Comparison of ENCODE assay signal across 23 mouse cellular contexts in the genomic region with DNA sequence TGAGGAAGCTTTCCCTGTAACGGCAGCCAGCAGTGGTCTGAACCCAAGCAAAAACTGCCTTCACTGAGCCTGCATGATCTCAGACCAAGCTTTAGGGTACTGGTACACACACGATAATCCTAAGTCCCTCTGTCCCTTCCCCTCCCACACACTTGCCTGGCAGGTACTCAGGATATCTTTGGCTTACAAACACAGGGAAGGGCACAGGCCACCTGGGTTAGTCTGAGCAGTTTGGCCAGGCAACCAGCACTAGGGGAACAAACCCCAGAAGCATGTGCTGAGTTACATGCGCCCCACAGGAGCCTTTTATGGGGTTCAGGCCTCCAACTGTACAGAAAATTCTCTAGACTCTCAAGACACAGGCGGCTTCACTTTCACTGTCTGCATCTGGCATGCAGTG. TPM values are rescaled to one million over a fixed set of nuclear protein-coding genes. Genes with fewer than 3 reads are reported as not detected.
A peak's percentile ranks its signal among the peaks of the same experiment; 100 is the strongest.
DNase-seq lines count a peak whose midpoint lies in the region; ATAC-seq and TF ChIP-seq lines count a peak whose summit lies in the region.
"Had no signal": no experiment of that assay in that cellular context is flagged by ENCODE, and none has a peak within 500 bp of the region (broad histone marks: within the 10 kb centered on the region; RNA-seq: fewer than 3 reads in every experiment).

No protein-coding gene starts in this region.

- peaks cover 39% of the 10 kb centered on the region for H3K4me1 ChIP-seq in megakaryocyte, embryonic 14.5 days
- H3K4me1 ChIP-seq in small intestine, adult 2 months (ENCODE audit: control insufficient read depth, insufficient read depth, insufficient read length, low read length) = peaks cover 42% of the 10 kb centered on the region
- H3K4me1 ChIP-seq in midbrain, embryonic 14.5 days (ENCODE audit: control insufficient read depth, insufficient read depth, low read length) = peaks cover 13% of the 10 kb centered on the region; the same call in 1 of the 2 replicates
- peaks cover 32% of the 10 kb centered on the region for H3K4me1 ChIP-seq in hindbrain, embryonic 13.5 days (replicated peaks)

- H3K36me3 ChIP-seq in megakaryocyte, embryonic 14.5 days (replicated peaks; ENCODE audit: low read length) = no peaks in the 10 kb centered on the region
- peaks cover 17% of the 10 kb centered on the region for H3K36me3 ChIP-seq in macrophage (ENCODE audit: inconsistent target)
- no peaks in the 10 kb centered on the region for H3K36me3 ChIP-seq in small intestine, adult 2 months (ENCODE audit: control insufficient read depth, insufficient read depth, low read length)
- no peaks in the 10 kb centered on the region for H3K36me3 ChIP-seq in midbrain, embryonic 14.5 days (ENCODE audit: control insufficient read depth, insufficient read depth, low read length)
- H3K36me3 ChIP-seq in hindbrain, embryonic 13.5 days = no peaks in the 10 kb centered on the region
- H3K36me3 ChIP-seq: embryonic facial prominence, embryonic 10.5 days; embryonic facial prominence, embryonic 12.5 days; G1E had no signal

- TF ChIP-seq POLR2A in small intestine, adult 2 months (IDR thresholded peaks at IDR 0.05; ENCODE audit: low read depth, low read length) = no peak

- H3K27me3 ChIP-seq in megakaryocyte, embryonic 14.5 days (replicated peaks) = peaks cover 78% of the 10 kb centered on the region
- 0 out of 2 replicates have a peak, but pooled peaks cover 2% of the 10 kb centered on the region for H3K27me3 ChIP-seq in small intestine, adult 2 months (ENCODE audit: control insufficient read depth, insufficient read depth, low read length)
- H3K27me3 ChIP-seq in midbrain, embryonic 14.5 days (ENCODE audit: control insufficient read depth, insufficient read depth, low read length) = peaks cover 27% of the 10 kb centered on the region
- peaks cover 44% of the 10 kb centered on the region for H3K27me3 ChIP-seq in hindbrain, embryonic 13.5 days

- no peak for TF ChIP-seq CTCF in small intestine, adult 2 months (IDR thresholded peaks at IDR 0.05; ENCODE audit: extremely low read depth, insufficient read length, insufficient replicate concordance, low read depth, low read length)

- no peak overlapping the region for H3K9ac ChIP-seq in midbrain, embryonic 14.5 days (replicated peaks; ENCODE audit: low read length)
- H3K9ac ChIP-seq in hindbrain, embryonic 13.5 days = no peak overlapping the region
- H3K9ac ChIP-seq: embryonic facial prominence, embryonic 12.5 days had no signal

- no peak for ATAC-seq in megakaryocyte, adult 5-6 weeks (ENCODE audit: poor library complexity, severe bottlenecking)
- no peak for ATAC-seq in midbrain, embryonic 14.5 days (ENCODE audit: low FRiP score, low TSS enrichment)
- ATAC-seq in hindbrain, embryonic 13.5 days (ENCODE audit: low FRiP score) = no peak
- ATAC-seq: CD4-positive, CD25-positive, alpha-beta regulatory T cell, adult 4 months; forebrain, embryonic 14.5 days; forebrain, embryonic 16.5 days had no signal

- peak; percentile 83 for DNase-seq in heart, adult 11 months
- no peak for DNase-seq in heart, adult 8-10 months (ENCODE audit: low spot score)
- no peak for DNase-seq in midbrain, embryonic 14.5 days
- DNase-seq: adrenal gland, adult 2 months; adrenal gland, postnatal 10 days; adrenal gland, postnatal 25 days; B cell, adult 2 months; cerebellum, adult 11-12 months; cerebellum, adult 2 months; cerebellum, adult 9-10 months; cerebellum, postnatal 10 days; cerebellum, postnatal 25 days had no signal

- peak overlapping the region; percentile 24 for H3K4me3 ChIP-seq in megakaryocyte, embryonic 14.5 days (replicated peaks)
- H3K4me3 ChIP-seq in macrophage (ENCODE audit: inconsistent target) = no peak overlapping the region
- H3K4me3 ChIP-seq in small intestine, adult 2 months (ENCODE audit: low read depth, low read length) = no peak overlapping the region
- no peak overlapping the region for H3K4me3 ChIP-seq in midbrain, embryonic 14.5 days (replicated peaks; ENCODE audit: low read depth, low read length)
- H3K4me3 ChIP-seq in hindbrain, embryonic 13.5 days = no peak overlapping the region
- H3K4me3 ChIP-seq: embryonic facial prominence, embryonic 10.5 days; embryonic facial prominence, embryonic 12.5 days had no signal

- H3K27ac ChIP-seq in macrophage = peak overlapping the region; percentile 52; the same call in 1 of the 2 replicates
- H3K27ac ChIP-seq in small intestine, adult 2 months (ENCODE audit: insufficient read depth, low read depth, low read length) = peak overlapping the region; percentile 81
- no peak overlapping the region for H3K27ac ChIP-seq in midbrain, embryonic 14.5 days (replicated peaks; ENCODE audit: low read depth, low read length)
- H3K27ac ChIP-seq in hindbrain, embryonic 13.5 days = no peak overlapping the region
- H3K27ac ChIP-seq: embryonic facial prominence, embryonic 10.5 days; embryonic facial prominence, embryonic 12.5 days had no signal

- WGBS in macrophage (ENCODE audit: missing documents) = 79% methylated on average over 4 of the region's 4 CpGs
- 52% methylated on average over 4 of the region's 4 CpGs for WGBS in small intestine, adult 2 months
- WGBS in midbrain, embryonic 14.5 days = 69% methylated on average over 4 of the region's 4 CpGs
- WGBS in hindbrain, embryonic 13.5 days = 77% methylated on average over 4 of the region's 4 CpGs

- H3K79me2 ChIP-seq in macrophage (ENCODE audit: inconsistent target) = peaks cover 17% of the 10 kb centered on the region

- H3K4me2 ChIP-seq in midbrain, embryonic 14.5 days (ENCODE audit: low read length) = no peak overlapping the region
- H3K4me2 ChIP-seq in hindbrain, embryonic 13.5 days = no peak overlapping the region
- H3K4me2 ChIP-seq: embryonic facial prominence, embryonic 12.5 days had no signal

- H3K9me3 ChIP-seq in megakaryocyte, embryonic 14.5 days = peaks cover 4% of the 10 kb centered on the region; the same call in 1 of the 2 replicates
- no peaks in the 10 kb centered on the region for H3K9me3 ChIP-seq in midbrain, embryonic 14.5 days (ENCODE audit: control insufficient read depth, low read length)
- no peaks in the 10 kb centered on the region for H3K9me3 ChIP-seq in hindbrain, embryonic 13.5 days
- H3K9me3 ChIP-seq: embryonic facial prominence, embryonic 10.5 days; embryonic facial prominence, embryonic 12.5 days had no signal

RNA-seq across cellular contexts. Expression of a gene that starts 2.9 kb away (rescaled TPM):
- total RNA-seq in heart, adult 8-10 months (2022) = 1 to 10 TPM; 3.7 to 5.0 (median 4.5) TPM
- polyA plus RNA-seq in megakaryocyte, embryonic 14.5 days (2012; ENCODE audit: insufficient read depth, low replicate concordance) = 11.4 and 13.6 TPM in 2 replicates
- 51.2 and 57.6 TPM in 2 replicates for total RNA-seq in megakaryocyte, adult 5-6 weeks (2015)
- 30.9 and 40.7 TPM in 2 replicates for total RNA-seq in megakaryocyte, adult 5-6 weeks (2017)
- 100 to 1,000 TPM; 111 to 459 (median 155) TPM for total RNA-seq in macrophage (2018; cell fraction: chromatin; rRNA removed)
- 10 to 100 TPM; 37.9 to 66.8 (median 48.8) TPM for total RNA-seq in macrophage (2018; cell fraction: cytosol; rRNA removed)
- total RNA-seq in macrophage (2018; cell fraction: nucleus; rRNA removed) = 100 to 1,000 TPM in 17 of 26 experiments, 10 to 100 TPM in 9; 72.3 to 261 (median 112) TPM
- polyA plus RNA-seq in macrophage (2018) = 33.7 to 64.1 TPM (median 62.3 TPM) in 3 replicates
- 25.7 and 108 TPM in 2 replicates for polyA plus RNA-seq in small intestine, adult 2 months (2012; rRNA removed)
- polyA plus RNA-seq in midbrain, embryonic 14.5 days (2014; fragmentation: Nextera tagmentation; extraction: Ambion mirVana) = 11.5 and 14.1 TPM in 2 replicates
- polyA plus RNA-seq in hindbrain, embryonic 13.5 days (2015; fragmentation: Nextera tagmentation; extraction: Ambion mirVana) = 13.8 and 18.3 TPM in 2 replicates

Comparison
In these comparisons a context has a peak if more than half of its experiments do, and no peak if none do; other contexts are left out.
1. H3K27ac ChIP-seq: peak in macrophage (single experiment) and small intestine, adult 2 months (single experiment); none in midbrain, embryonic 14.5 days (single experiment) and hindbrain, embryonic 13.5 days (single experiment).